Mouse (Mus musculus): ENCODE results near the gene Sipa1. TPM values are rescaled to one million over a fixed set of nuclear protein-coding genes. Genes with fewer than 3 reads are reported as not detected.

Gene Sipa1
- polyA plus RNA-seq (2015; fragmentation: Nextera tagmentation; extraction: Ambion mirVana), result 42.2 and 43.7 TPM in 2 replicates

DNA sequence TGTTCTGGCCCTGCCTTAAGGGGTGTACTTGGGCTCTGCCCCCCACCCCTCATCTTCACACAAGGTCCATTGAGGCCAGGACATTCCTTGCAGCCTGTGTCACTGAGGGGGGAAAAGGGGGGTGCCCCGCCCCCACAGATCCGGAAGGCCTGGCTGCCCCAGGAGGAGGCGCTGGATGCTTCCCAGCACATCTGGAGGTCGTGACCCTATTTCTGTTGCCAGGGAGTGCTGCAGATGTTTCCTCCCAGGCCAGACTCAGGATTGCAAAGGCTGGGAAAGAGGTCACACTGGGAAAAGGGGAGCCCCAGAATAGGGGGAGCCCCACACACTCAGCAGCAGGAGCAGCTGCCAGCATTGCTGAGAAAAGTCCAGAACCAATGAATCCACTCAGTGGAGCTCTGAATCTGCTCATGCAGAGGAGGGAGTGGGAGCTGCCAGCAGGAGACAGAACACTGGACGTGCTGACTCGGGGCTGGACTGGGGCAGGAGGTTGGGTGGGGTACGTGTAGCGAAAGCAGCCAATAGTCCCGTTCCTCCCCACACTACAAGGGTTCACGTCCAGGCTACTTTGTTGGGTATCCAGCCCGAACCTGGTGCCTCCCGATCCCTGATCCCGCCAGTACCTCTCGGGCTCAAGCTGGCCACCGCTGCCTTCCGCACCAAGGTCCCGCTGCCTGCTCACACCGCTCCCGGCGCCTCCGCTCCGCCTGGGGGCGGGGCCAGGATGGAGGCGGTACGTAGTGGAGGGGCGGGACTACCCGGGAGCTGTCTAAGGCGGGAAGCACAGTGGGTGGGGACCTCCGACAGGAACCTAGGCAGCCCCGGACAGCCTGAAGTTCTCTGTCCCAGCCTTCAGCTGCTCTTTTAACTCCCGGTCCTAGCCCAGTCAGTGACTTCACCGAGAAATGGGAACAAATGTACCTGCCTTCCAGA is at the start of gene Sipa1:
Sipa1 (minus strand) TSS at position 727 of the 933 bp plus-strand sequence.
- Histone ChIP-seq H3K27ac (ENCODE audit: low read length) (peak within 1 kb of the TSS; percentile 90), H3K4me3 (ENCODE audit: low read length) (peak within 1 kb of the TSS; percentile 63), H3K9me3 (ENCODE audit: control insufficient read depth, low read length) (no peaks in the 10 kb centered on the region), H3K4me1 (replicated peaks; ENCODE audit: control insufficient read depth, insufficient read depth, low read length) (peaks cover 14% of the 10 kb centered on the region), H3K27me3 (ENCODE audit: control insufficient read depth, insufficient read depth, low read depth, low read length) (no peaks in the 10 kb centered on the region), H3K36me3 (ENCODE audit: control insufficient read depth, insufficient read depth, low read length) (peaks cover 30% of the 10 kb centered on the region), H3K4me2 (ENCODE audit: low read depth, low read length) (peak within 1 kb of the TSS; percentile 68), H3K9ac (ENCODE audit: low read length) (peak within 1 kb of the TSS; percentile 76)
- 2% methylated on average over 32 of the region's 32 CpGs for WGBS
- peak; percentile 95 for ATAC-seq (ENCODE audit: low read depth)

DNA sequence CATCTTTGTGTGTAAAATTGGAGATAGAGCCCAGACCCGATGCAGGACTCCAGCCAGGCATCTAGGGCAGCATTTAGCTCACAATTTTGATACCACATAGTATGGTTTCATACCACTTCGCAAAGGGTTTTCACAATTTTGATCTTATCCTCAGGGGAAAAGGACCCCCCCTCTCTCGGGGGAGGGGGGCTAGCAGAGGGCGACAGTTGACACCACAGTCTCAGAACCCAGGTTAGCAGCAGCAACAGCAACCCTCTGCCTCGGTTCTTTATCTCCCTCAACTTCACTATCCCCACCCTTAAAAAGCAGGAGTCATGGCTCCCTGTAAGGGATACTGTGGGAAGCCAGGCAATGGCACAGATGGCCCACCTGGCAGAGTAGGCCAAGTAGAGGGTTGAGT is 49.7 kb upstream of the Sipa1 start:
- Histone ChIP-seq H3K9ac (ENCODE audit: low read length) (0 out of 2 replicates have a peak overlapping the region, but pooled peaks have one; percentile 20), H3K27me3 (ENCODE audit: control insufficient read depth, insufficient read depth, low read depth, low read length) (no peaks in the 10 kb centered on the region), H3K9me3 (ENCODE audit: control insufficient read depth, low read length) (no peaks in the 10 kb centered on the region), H3K36me3 (ENCODE audit: control insufficient read depth, insufficient read depth, low read length) (peaks cover 13% of the 10 kb centered on the region), H3K27ac (ENCODE audit: low read length) (peak overlapping the region; percentile 77), H3K4me2 (ENCODE audit: low read depth, low read length) (0 out of 2 replicates have a peak overlapping the region, but pooled peaks have one; percentile 18), H3K4me1 (replicated peaks; ENCODE audit: control insufficient read depth, insufficient read depth, low read length) (peaks cover 24% of the 10 kb centered on the region), H3K4me3 (ENCODE audit: low read length) (no peak overlapping the region)
- WGBS, result 64% methylated on average over 5 of the region's 5 CpGs
- ATAC-seq (ENCODE audit: low read depth), result no peak

DNA sequence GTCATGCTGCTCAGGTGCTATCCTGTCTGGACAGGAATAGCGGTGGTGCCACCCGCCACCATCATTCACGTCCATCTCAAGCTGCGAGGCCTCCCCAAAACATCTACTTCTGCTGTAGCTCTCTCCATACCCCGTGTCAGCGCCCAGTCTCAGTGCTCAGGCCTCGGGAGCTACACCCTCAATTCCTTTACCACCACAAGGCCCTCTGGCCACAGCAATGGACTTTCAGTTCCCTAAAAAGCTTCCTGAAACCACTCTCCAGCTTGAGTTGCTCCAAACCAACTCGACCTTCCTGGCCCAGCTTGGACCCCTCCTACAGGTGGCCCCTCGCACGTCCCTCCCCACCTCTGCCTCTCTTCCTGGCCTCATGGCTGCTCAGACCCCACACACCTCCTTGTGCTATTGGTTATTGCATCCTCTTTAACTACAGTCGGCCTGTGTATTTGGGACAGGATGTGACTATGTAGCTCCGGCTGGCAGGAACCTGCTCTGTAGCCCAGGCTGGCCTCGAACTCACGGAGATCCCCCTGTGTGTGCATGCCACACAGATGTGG is 48.5 kb upstream of the Sipa1 start:
- Histone ChIP-seq H3K36me3 (ENCODE audit: control insufficient read depth, insufficient read depth, low read length) (peaks cover 19% of the 10 kb centered on the region), H3K4me1 (replicated peaks; ENCODE audit: control insufficient read depth, insufficient read depth, low read length) (peaks cover 24% of the 10 kb centered on the region), H3K27me3 (ENCODE audit: control insufficient read depth, insufficient read depth, low read depth, low read length) (no peaks in the 10 kb centered on the region), H3K27ac (ENCODE audit: low read length) (no peak overlapping the region), H3K4me2 (ENCODE audit: low read depth, low read length) (no peak overlapping the region), H3K4me3 (ENCODE audit: low read length) (no peak overlapping the region), H3K9ac (ENCODE audit: low read length) (no peak overlapping the region), H3K9me3 (ENCODE audit: control insufficient read depth, low read length) (no peaks in the 10 kb centered on the region)
- WGBS, result 91% methylated on average over 14 of the region's 14 CpGs
- ATAC-seq (ENCODE audit: low read depth), result no peak

DNA sequence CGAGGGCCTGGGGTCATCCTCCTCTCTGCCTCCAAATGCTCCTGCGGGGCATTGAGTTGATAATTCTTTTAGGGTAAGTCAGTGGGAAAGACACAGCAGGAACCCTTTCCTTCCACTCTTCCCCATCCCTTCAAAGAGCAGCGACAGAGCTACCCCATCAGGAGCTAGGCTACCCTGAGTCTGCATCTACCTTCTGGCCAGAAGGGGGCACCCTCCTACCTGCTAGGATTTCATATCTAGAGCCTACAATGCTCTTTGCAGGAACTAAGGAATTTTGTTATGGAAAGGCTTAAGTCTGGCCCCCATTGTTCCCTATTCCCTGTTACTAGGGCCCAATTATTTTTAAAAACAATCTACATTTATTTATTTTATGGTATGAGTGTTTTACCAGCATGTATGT is 47.7 kb upstream of the Sipa1 start:
- peaks cover 22% of the 10 kb centered on the region for H3K4me1 ChIP-seq (replicated peaks; ENCODE audit: control insufficient read depth, insufficient read depth, low read length)
- H3K36me3 ChIP-seq (ENCODE audit: control insufficient read depth, insufficient read depth, low read length), result peaks cover 19% of the 10 kb centered on the region
- 27% methylated on average over 3 of the region's 3 CpGs for WGBS
- H3K9ac ChIP-seq (ENCODE audit: low read length), result no peak overlapping the region
- no peaks in the 10 kb centered on the region for H3K27me3 ChIP-seq (ENCODE audit: control insufficient read depth, insufficient read depth, low read depth, low read length)
- no peak overlapping the region for H3K27ac ChIP-seq (ENCODE audit: low read length)
- ATAC-seq (ENCODE audit: low read depth), result no peak
- no peaks in the 10 kb centered on the region for H3K9me3 ChIP-seq (ENCODE audit: control insufficient read depth, low read length)
- no peak overlapping the region for H3K4me2 ChIP-seq (ENCODE audit: low read depth, low read length)
- H3K4me3 ChIP-seq (ENCODE audit: low read length), result no peak overlapping the region

- H3K27ac ChIP-seq (ENCODE audit: low read length), result no peak overlapping the region
- H3K9ac ChIP-seq (ENCODE audit: low read length), result no peak overlapping the region
- no peak overlapping the region for H3K4me3 ChIP-seq (ENCODE audit: low read length)
- ATAC-seq (ENCODE audit: low read depth), result no peak
- H3K36me3 ChIP-seq (ENCODE audit: control insufficient read depth, insufficient read depth, low read length), result peaks cover 19% of the 10 kb centered on the region
- no peaks in the 10 kb centered on the region for H3K9me3 ChIP-seq (ENCODE audit: control insufficient read depth, low read length)
- 84% methylated on average over 7 of the region's 8 CpGs for WGBS
- no peak overlapping the region for H3K4me2 ChIP-seq (ENCODE audit: low read depth, low read length)
- H3K4me1 ChIP-seq (replicated peaks; ENCODE audit: control insufficient read depth, insufficient read depth, low read length), result peaks cover 20% of the 10 kb centered on the region
- H3K27me3 ChIP-seq (ENCODE audit: control insufficient read depth, insufficient read depth, low read depth, low read length), result no peaks in the 10 kb centered on the region
These were observed 47.1 kb upstream of the Sipa1 start for GRCm38 (mm10) chr19:5710581-5710980.

GRCm38 (mm10) chr19:5710068-5710467 is 46.6 kb upstream of the Sipa1 start:
- Histone ChIP-seq H3K9me3 (ENCODE audit: control insufficient read depth, low read length) (no peaks in the 10 kb centered on the region), H3K27ac (ENCODE audit: low read length) (no peak overlapping the region), H3K4me1 (replicated peaks; ENCODE audit: control insufficient read depth, insufficient read depth, low read length) (peaks cover 21% of the 10 kb centered on the region), H3K36me3 (ENCODE audit: control insufficient read depth, insufficient read depth, low read length) (peaks cover 19% of the 10 kb centered on the region), H3K4me3 (ENCODE audit: low read length) (no peak overlapping the region), H3K4me2 (ENCODE audit: low read depth, low read length) (no peak overlapping the region), H3K27me3 (ENCODE audit: control insufficient read depth, insufficient read depth, low read depth, low read length) (no peaks in the 10 kb centered on the region), H3K9ac (ENCODE audit: low read length) (no peak overlapping the region)
- WGBS, result 95% methylated on average over 6 of the region's 6 CpGs
- no peak for ATAC-seq (ENCODE audit: low read depth)

- Histone ChIP-seq H3K9ac (ENCODE audit: low read length) (peak overlapping the region; percentile 0), H3K27me3 (ENCODE audit: control insufficient read depth, insufficient read depth, low read depth, low read length) (no peaks in the 10 kb centered on the region), H3K36me3 (ENCODE audit: control insufficient read depth, insufficient read depth, low read length) (peaks cover 38% of the 10 kb centered on the region), H3K9me3 (ENCODE audit: control insufficient read depth, low read length) (no peaks in the 10 kb centered on the region), H3K4me1 (replicated peaks; ENCODE audit: control insufficient read depth, insufficient read depth, low read length) (peaks cover 15% of the 10 kb centered on the region), H3K4me2 (ENCODE audit: low read depth, low read length) (no peak overlapping the region), H3K27ac (ENCODE audit: low read length) (peak overlapping the region; percentile 36), H3K4me3 (ENCODE audit: low read length) (no peak overlapping the region)
- peak; percentile 72 for ATAC-seq (ENCODE audit: low read depth)
- 31% methylated on average over 10 of the region's 10 CpGs for WGBS
These were observed 41.5 kb upstream of the Sipa1 start for GRCm38 (mm10) chr19:5704801-5705571.

DNA sequence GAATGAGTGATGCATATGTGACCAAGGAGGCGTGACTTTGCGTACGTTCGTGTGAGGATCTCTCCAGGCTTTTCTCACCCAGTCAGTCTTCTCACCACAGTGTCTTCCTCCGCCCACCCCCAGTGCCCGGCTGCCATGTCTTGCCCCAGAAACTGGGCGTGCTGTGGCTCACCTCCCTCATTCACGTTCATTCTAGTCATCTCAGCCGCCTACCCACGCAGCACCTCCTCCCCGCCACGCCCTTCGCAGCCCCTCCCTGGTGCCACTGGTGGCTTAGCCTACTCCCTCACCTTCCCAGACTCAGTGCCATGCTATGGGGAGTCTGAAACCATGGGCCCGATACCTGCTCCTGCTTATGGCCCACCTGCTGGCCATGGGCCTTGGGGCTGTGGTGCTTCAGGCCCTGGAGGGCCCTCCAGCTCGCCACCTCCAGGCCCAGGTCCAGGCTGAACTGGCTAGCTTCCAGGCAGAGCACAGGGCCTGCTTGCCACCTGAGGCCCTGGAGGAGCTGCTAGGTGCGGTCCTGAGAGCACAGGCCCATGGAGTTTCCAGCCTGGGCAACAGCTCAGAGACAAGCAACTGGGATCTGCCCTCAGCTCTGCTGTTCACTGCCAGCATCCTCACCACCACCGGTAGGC is 40.8 kb upstream of the Sipa1 start, which contains the start of gene Kcnk7:
Kcnk7 (plus strand) TSS at position 205 of the 638 bp plus-strand sequence.
- ATAC-seq (ENCODE audit: low read depth), result peak; percentile 37
- Histone ChIP-seq H3K9me3 (ENCODE audit: control insufficient read depth, low read length) (no peaks in the 10 kb centered on the region), H3K4me2 (ENCODE audit: low read depth, low read length) (no peak within 1 kb of the TSS), H3K4me1 (replicated peaks; ENCODE audit: control insufficient read depth, insufficient read depth, low read length) (peaks cover 15% of the 10 kb centered on the region), H3K9ac (ENCODE audit: low read length) (peak within 1 kb of the TSS; percentile 36), H3K36me3 (ENCODE audit: control insufficient read depth, insufficient read depth, low read length) (peaks cover 38% of the 10 kb centered on the region), H3K27ac (ENCODE audit: low read length) (peak within 1 kb of the TSS; percentile 36), H3K27me3 (ENCODE audit: control insufficient read depth, insufficient read depth, low read depth, low read length) (no peaks in the 10 kb centered on the region), H3K4me3 (ENCODE audit: low read length) (no peak within 1 kb of the TSS)
- WGBS, result 60% methylated on average over 17 of the region's 17 CpGs
